Mouse (Mus musculus) limb, embryonic 14.5 days (tissue): ENCODE measurements at regions not wholly inside any gene's neighbourhood (a gene's known extent, or its start where the extent isn't known, plus 50 kb on each side); places are given as distances from the start of the nearest gene placed in this dataset.

Source experiments
- ATAC-seq: fragments of 200-750 bp; cut with Nextera tagmentation; 2 replicates; pipeline ENCODE4 v1.8.0; 2017; ENCODE audit warnings: low read depth, moderate number of reproducible peaks, moderate TSS enrichment; ENCODE audit not compliant: low FRiP score
- DNase-seq: peaks from one replicate; pipeline ENCODE4 v3.0.0-alpha.2; 2015; ENCODE audit warnings: low spot score
- H3K27ac ChIP-seq: fragments of 300-500 bp; sonication (generic); replicated peaks from 2 replicates; pipeline ENCODE4 v1.5.1; 2014; ENCODE audit warnings: low read depth, mild to moderate bottlenecking, low read length, moderate library complexity, mixed read lengths
- H3K27me3 ChIP-seq: fragments of 300-500 bp; sonication (generic); 2 replicates; pipeline ENCODE4 v1.6.1; 2014; ENCODE audit warnings: low read length, mixed read lengths; ENCODE audit not compliant: control insufficient read depth, insufficient read depth
- H3K36me3 ChIP-seq: fragments of 300-500 bp; sonication (generic); 2 replicates; pipeline ENCODE4 v1.6.1; 2014; ENCODE audit warnings: mild to moderate bottlenecking, low read length, moderate library complexity, mixed read lengths; ENCODE audit not compliant: control insufficient read depth, insufficient read depth
- H3K4me1 ChIP-seq: fragments of 300-500 bp; sonication (generic); 2 replicates; pipeline ENCODE4 v1.6.1; 2014; ENCODE audit warnings: antibody characterized with exemption, low read length, mixed read lengths; ENCODE audit not compliant: control insufficient read depth, insufficient read depth
- H3K4me2 ChIP-seq: fragments of 300-500 bp; sonication (generic); replicated peaks from 2 replicates; pipeline ENCODE4 v1.6.1; 2014; ENCODE audit warnings: low read depth, mild to moderate bottlenecking, low read length, moderate library complexity; ENCODE audit not compliant: severe bottlenecking
- H3K4me3 ChIP-seq: fragments of 300-500 bp; sonication (generic); replicated peaks from 2 replicates; pipeline ENCODE4 v1.5.1; 2014; ENCODE audit warnings: low read length
- H3K9ac ChIP-seq: fragments of 300-500 bp; sonication (generic); 2 replicates; pipeline ENCODE4 v1.6.1; 2014; ENCODE audit warnings: mild to moderate bottlenecking, low read depth, low read length, moderate library complexity; ENCODE audit not compliant: severe bottlenecking
- H3K9me3 ChIP-seq: fragments of 300-500 bp; sonication (generic); 2 replicates; pipeline ENCODE4 v1.6.1; 2016; ENCODE audit warnings: low read length; ENCODE audit not compliant: control insufficient read depth
- POLR2A ChIP-seq: fragments of 200-500 bp; IDR thresholded peaks from 2 replicates; pipeline ENCODE4 v1.8.0; 2012; ENCODE audit warnings: inconsistent platforms, mild to moderate bottlenecking, moderate library complexity, borderline replicate concordance; ENCODE audit not compliant: insufficient read depth, insufficient read length; ENCODE audit errors: extremely low read depth
- WGBS: fragments of 180-500 bp; shearing (Covaris S2); extraction: QIAGEN DNeasy Blood & Tissue Kit; methylation state at CpG from one replicate; pipeline ENCODE4 v1.1.7; 2014; 5-methylcytosine and 5-hydroxymethylcytosine counted together

- no peak for ATAC-seq
- H3K4me1 ChIP-seq = peaks cover 15% of the 10 kb centered on the region
- H3K4me2 ChIP-seq = no peak overlapping the region
- no peak overlapping the region for H3K4me3 ChIP-seq
- no peak for TF ChIP-seq POLR2A
- no peak for DNase-seq
- H3K9me3 ChIP-seq = no peaks in the 10 kb centered on the region
- peaks cover 9% of the 10 kb centered on the region; the same call in 1 of the 2 replicates for H3K27me3 ChIP-seq
- H3K27ac ChIP-seq = no peak overlapping the region
- H3K36me3 ChIP-seq = no peaks in the 10 kb centered on the region
- no peak overlapping the region for H3K9ac ChIP-seq
- WGBS = 66% methylated on average over 5 of the region's 5 CpGs
Observed at GRCm38 (mm10) chr13:107672166-107672565, 372.1 kb upstream of the Smim15 start.

- Histone ChIP-seq H3K4me3 (no peak overlapping the region), H3K9ac (no peak overlapping the region), H3K27me3 (peaks cover 13% of the 10 kb centered on the region; the same call in 1 of the 2 replicates), H3K36me3 (no peaks in the 10 kb centered on the region), H3K4me2 (no peak overlapping the region), H3K9me3 (no peaks in the 10 kb centered on the region), H3K27ac (no peak overlapping the region), H3K4me1 (peaks cover 10% of the 10 kb centered on the region)
- WGBS = 54% methylated on average over 4 of the region's 5 CpGs
- no peak for DNase-seq
- TF ChIP-seq POLR2A = no peak
- no peak for ATAC-seq
Observed at GRCm38 (mm10) chr13:107668509-107668908, 375.7 kb upstream of the Smim15 start.

DNA sequence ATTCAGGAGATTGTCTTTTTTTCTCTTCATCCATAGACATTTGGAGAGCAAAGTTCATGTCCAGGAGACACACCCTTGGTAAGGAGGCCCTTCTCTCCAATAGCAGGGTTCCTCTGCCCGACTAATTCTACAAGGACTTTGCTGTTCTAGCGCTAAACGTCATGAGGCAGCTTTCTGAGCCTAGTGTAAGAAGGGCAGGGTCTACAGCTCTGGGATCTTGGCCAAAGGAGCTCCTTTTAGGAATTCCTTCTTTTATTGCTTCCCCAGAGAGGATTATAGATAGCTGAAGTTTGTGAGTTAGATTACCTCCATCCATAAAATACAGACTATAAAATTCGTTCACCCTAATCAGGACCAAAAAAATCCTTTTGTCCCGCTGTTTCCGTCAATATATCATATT is 378.5 kb upstream of the Smim15 start:
- WGBS = 21% methylated on average over 6 of the region's 6 CpGs
- no peak overlapping the region for H3K9ac ChIP-seq
- peaks cover 21% of the 10 kb centered on the region for H3K27me3 ChIP-seq
- no peak overlapping the region for H3K4me2 ChIP-seq
- TF ChIP-seq POLR2A = no peak
- H3K27ac ChIP-seq = no peak overlapping the region
- H3K4me3 ChIP-seq = no peak overlapping the region
- peaks cover 10% of the 10 kb centered on the region for H3K4me1 ChIP-seq
- DNase-seq = peak; percentile 83
- no peaks in the 10 kb centered on the region for H3K36me3 ChIP-seq
- H3K9me3 ChIP-seq = no peaks in the 10 kb centered on the region
- ATAC-seq = peak; percentile 77

DNA sequence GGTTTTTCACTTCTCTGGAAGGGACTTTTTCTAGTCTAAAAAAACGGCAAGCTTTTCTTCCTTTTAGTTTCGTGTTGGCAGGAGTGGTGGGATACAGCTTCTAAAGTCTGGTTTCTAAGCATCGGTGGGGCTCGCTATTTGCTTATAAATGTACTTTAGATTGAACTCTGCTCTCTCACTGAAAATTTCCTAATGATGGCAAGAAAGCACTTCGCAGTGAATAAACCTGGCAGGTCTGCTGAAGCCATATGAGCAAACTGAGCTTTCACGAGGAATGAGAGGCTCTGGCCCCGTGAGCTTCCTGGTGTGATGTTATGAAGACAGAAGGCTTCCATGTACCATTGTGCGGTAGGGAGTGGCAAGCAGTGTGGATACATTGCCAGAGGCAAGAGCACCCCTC is 380.0 kb upstream of the Smim15 start:
- H3K36me3 ChIP-seq = no peaks in the 10 kb centered on the region
- 46% methylated on average over 8 of the region's 8 CpGs for WGBS
- H3K4me3 ChIP-seq = no peak overlapping the region
- no peak for TF ChIP-seq POLR2A
- no peak overlapping the region for H3K27ac ChIP-seq
- DNase-seq (no peak), ATAC-seq (no peak)
- H3K4me1 ChIP-seq = peaks cover 10% of the 10 kb centered on the region
- no peak overlapping the region for H3K4me2 ChIP-seq
- no peak overlapping the region for H3K9ac ChIP-seq
- H3K27me3 ChIP-seq = peaks cover 21% of the 10 kb centered on the region
- H3K9me3 ChIP-seq = no peaks in the 10 kb centered on the region

DNA sequence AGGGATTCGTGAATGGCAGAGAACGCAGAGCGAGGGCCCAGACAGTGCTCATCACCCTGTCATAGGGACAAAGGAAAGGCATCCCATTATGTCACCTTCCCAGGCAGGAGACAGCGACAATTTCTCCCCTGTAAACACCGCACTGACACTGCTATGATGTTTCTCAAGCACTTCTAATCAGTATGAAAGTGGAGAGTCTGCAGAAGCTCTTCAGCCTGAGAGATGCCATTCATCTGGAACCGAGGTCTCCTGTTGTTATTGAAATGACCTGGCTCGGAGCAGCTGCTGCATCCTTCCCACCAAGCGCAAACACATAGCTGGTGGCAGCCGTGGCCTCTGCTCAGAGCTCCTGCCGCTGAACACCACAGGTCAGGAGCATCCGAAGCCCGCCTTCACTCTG is 380.5 kb upstream of the Smim15 start:
- TF ChIP-seq POLR2A = no peak
- no peak overlapping the region for H3K4me3 ChIP-seq
- no peak overlapping the region for H3K9ac ChIP-seq
- ATAC-seq = no peak
- no peak for DNase-seq
- no peak overlapping the region for H3K27ac ChIP-seq
- H3K9me3 ChIP-seq = no peaks in the 10 kb centered on the region
- peaks cover 10% of the 10 kb centered on the region for H3K4me1 ChIP-seq
- no peak overlapping the region for H3K4me2 ChIP-seq
- peaks cover 21% of the 10 kb centered on the region for H3K27me3 ChIP-seq
- 30% methylated on average over 12 of the region's 12 CpGs for WGBS
- no peaks in the 10 kb centered on the region for H3K36me3 ChIP-seq

GRCm38 (mm10) chr13:107661414-107661813 is 382.8 kb upstream of the Smim15 start:
- peaks cover 13% of the 10 kb centered on the region for H3K27me3 ChIP-seq
- WGBS = 22% methylated on average over 5 of the region's 5 CpGs
- peaks cover 10% of the 10 kb centered on the region for H3K4me1 ChIP-seq
- no peak for TF ChIP-seq POLR2A
- no peak for ATAC-seq
- no peaks in the 10 kb centered on the region for H3K9me3 ChIP-seq
- H3K4me2 ChIP-seq = no peak overlapping the region
- no peak overlapping the region for H3K9ac ChIP-seq
- no peak overlapping the region for H3K4me3 ChIP-seq
- H3K27ac ChIP-seq = no peak overlapping the region
- no peak for DNase-seq
- H3K36me3 ChIP-seq = no peaks in the 10 kb centered on the region
